Mouse (Mus musculus) kidney, embryonic 15.5 days (tissue): ENCODE data around the gene Gm17364. TPM values are rescaled to one million over a fixed set of nuclear protein-coding genes. Genes with fewer than 3 reads are reported as not detected.

Source experiments
- ATAC-seq: fragments of 200-750 bp; cut with Nextera tagmentation; replicated peaks from 2 replicates; pipeline ENCODE4 v1.8.0; 2017; ENCODE audit warnings: moderate TSS enrichment; ENCODE audit not compliant: low FRiP score
- H3K27ac ChIP-seq: fragments of 300-500 bp; sonication (generic); 2 replicates; pipeline ENCODE4 v1.5.1; 2015; ENCODE audit warnings: mild to moderate bottlenecking, inconsistent platforms
- H3K27me3 ChIP-seq: fragments of 300-500 bp; sonication (generic); 2 replicates; pipeline ENCODE4 v1.6.1; 2015; ENCODE audit warnings: inconsistent platforms
- H3K36me3 ChIP-seq: fragments of 300-500 bp; sonication (generic); 2 replicates; pipeline ENCODE4 v1.6.1; 2015; ENCODE audit warnings: inconsistent platforms
- H3K4me1 ChIP-seq: fragments of 300-500 bp; sonication (generic); 2 replicates; pipeline ENCODE4 v1.6.1; 2015; ENCODE audit warnings: inconsistent platforms
- H3K4me2 ChIP-seq: fragments of 300-500 bp; sonication (generic); 2 replicates; pipeline ENCODE4 v1.6.1; 2015; ENCODE audit warnings: moderate library complexity, mild to moderate bottlenecking, inconsistent platforms
- H3K4me3 ChIP-seq: fragments of 300-500 bp; sonication (generic); replicated peaks from 2 replicates; pipeline ENCODE4 v1.5.1; 2015; ENCODE audit warnings: mild to moderate bottlenecking, inconsistent platforms
- H3K9ac ChIP-seq: fragments of 300-500 bp; sonication (generic); 2 replicates; pipeline ENCODE4 v1.6.1; 2015; ENCODE audit warnings: mild to moderate bottlenecking, inconsistent platforms
- H3K9me3 ChIP-seq: fragments of 300-500 bp; sonication (generic); replicated peaks from 2 replicates; pipeline ENCODE4 v1.6.1; 2016; ENCODE audit warnings: inconsistent platforms
- WGBS: fragments of 180-500 bp; shearing (Covaris S2); methylation state at CpG from one replicate; pipeline ENCODE4 v1.1.7; 2015; ENCODE audit warnings: mixed read lengths; 5-methylcytosine and 5-hydroxymethylcytosine counted together
- polyA plus RNA-seq: library from polyadenylated mRNA; unstranded; fragments of >200 nt; fragmentation: Nextera tagmentation; extraction: Ambion mirVana; gene quantifications from 2 replicates; pipeline ENCODE4 v1.2.1, GENCODE M21; 2015

Gene Gm17364
- polyA plus RNA-seq, 1 experiment from 2014 or later, result not detected

GRCm38 (mm10) chr13:41232209-41232608 lies 41.6 kb downstream of the Gm17364 start:
- Histone ChIP-seq H3K9me3 (no peaks in the 10 kb centered on the region), H3K27me3 (no peaks in the 10 kb centered on the region), H3K4me2 (no peak overlapping the region), H3K27ac (no peak overlapping the region), H3K4me3 (no peak overlapping the region), H3K36me3 (no peaks in the 10 kb centered on the region), H3K4me1 (no peaks in the 10 kb centered on the region), H3K9ac (no peak overlapping the region)
- 78% methylated on average over 15 of the region's 15 CpGs for WGBS
- ATAC-seq, result peak; percentile 71; the same call in 1 of the 2 replicates

DNA sequence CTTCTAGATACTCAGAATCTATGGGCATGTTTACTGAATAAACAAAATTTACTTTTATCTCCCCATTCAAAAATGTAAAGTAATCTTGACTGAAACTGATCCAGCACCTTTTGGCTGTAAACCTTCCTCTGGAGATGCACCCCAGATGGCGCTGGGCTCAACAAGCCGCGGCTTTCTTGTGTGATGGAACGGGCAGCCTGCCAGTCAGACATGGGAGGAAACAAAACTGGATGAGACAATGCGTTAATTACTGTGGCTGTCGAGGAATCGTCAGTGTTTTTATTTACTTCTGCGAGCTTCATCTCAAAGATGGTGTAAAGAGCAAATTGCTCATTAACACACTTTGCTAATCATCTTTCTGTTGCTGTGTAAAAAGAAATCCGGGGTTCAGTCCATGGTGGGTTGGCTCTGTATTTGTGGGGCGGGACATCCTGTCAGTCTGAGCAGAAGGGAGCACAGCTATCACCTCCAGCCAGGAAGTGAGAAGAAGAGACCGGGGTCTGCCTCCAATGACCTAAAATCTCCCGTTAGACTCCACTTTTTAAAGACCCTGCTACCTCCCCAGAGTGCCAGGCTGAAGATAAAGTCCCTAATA lies 42.3 kb downstream of the Gm17364 start:
- 76% methylated on average over 12 of the region's 12 CpGs for WGBS
- no peak overlapping the region for H3K9ac ChIP-seq
- no peak for ATAC-seq

DNA sequence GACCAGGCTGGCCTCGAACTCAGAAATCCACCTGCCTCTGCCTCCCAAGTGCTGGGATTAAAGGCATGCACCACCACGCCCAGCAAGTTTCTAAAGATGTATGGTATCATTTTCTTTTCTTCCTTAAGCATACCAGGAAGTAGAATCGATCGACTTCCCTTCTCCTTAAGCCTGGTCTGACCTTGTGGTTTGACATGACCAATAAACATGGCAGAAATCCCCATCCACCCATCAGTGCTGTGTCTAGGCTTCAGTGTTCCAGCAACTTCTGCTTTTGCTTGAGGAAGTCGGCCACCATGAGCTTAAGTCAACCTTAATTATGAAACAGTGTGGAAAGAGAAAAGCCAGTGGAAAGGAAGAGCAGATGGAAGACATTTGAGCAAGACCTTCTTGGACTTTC lies 43.5 kb downstream of the Gm17364 start:
- no peak for ATAC-seq
- 83% methylated on average over 5 of the region's 5 CpGs for WGBS

More for the DNA sequence above, 42.3 kb downstream of the Gm17364 start:
- H3K27ac ChIP-seq, result no peak overlapping the region
- H3K4me1 ChIP-seq, result no peaks in the 10 kb centered on the region
- no peak overlapping the region for H3K4me2 ChIP-seq
- H3K27me3 ChIP-seq, result no peaks in the 10 kb centered on the region
- no peaks in the 10 kb centered on the region for H3K36me3 ChIP-seq
- H3K9me3 ChIP-seq, result no peaks in the 10 kb centered on the region
- no peak overlapping the region for H3K4me3 ChIP-seq

GRCm38 (mm10) chr13:41228060-41228459 lies 45.7 kb downstream of the Gm17364 start:
- Histone ChIP-seq H3K27me3 (no peaks in the 10 kb centered on the region), H3K4me2 (no peak overlapping the region), H3K27ac (no peak overlapping the region), H3K4me3 (no peak overlapping the region), H3K36me3 (no peaks in the 10 kb centered on the region), H3K9me3 (no peaks in the 10 kb centered on the region), H3K9ac (no peak overlapping the region), H3K4me1 (no peaks in the 10 kb centered on the region)
- ATAC-seq, result no peak
- 86% methylated on average over 5 of the region's 5 CpGs for WGBS

More for the DNA sequence above, 43.5 kb downstream of the Gm17364 start:
- Histone ChIP-seq H3K4me1 (no peaks in the 10 kb centered on the region), H3K4me3 (no peak overlapping the region), H3K9me3 (no peaks in the 10 kb centered on the region), H3K36me3 (no peaks in the 10 kb centered on the region), H3K27ac (no peak overlapping the region), H3K27me3 (no peaks in the 10 kb centered on the region), H3K9ac (no peak overlapping the region), H3K4me2 (no peak overlapping the region)

DNA sequence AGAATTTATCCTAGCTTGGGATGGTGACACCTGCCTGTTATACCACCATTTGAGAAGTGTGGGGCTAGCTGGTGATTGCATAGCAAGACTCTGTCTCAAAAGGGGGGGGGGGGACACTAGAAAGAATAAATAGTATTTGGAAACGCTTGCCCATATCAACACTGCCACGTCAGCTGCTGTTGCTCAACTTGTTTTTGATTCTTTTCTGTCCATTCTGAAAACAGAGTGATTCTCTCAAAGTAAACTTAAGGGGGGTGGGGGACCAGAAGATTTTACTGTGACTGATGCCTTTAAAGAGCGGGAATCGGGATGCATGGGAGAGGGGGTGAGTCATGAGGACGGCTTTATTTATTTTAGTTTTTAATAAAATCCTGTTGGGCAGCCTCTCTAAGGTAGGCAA lies 47.3 kb downstream of the Gm17364 start:
- H3K9ac ChIP-seq, result no peak overlapping the region
- WGBS, result 78% methylated on average over 5 of the region's 5 CpGs
- no peaks in the 10 kb centered on the region for H3K4me1 ChIP-seq
- no peak overlapping the region for H3K4me3 ChIP-seq
- H3K4me2 ChIP-seq, result no peak overlapping the region
- no peak overlapping the region for H3K27ac ChIP-seq
- ATAC-seq, result no peak
- H3K36me3 ChIP-seq, result no peaks in the 10 kb centered on the region
- H3K27me3 ChIP-seq, result no peaks in the 10 kb centered on the region
- H3K9me3 ChIP-seq, result no peaks in the 10 kb centered on the region

Other genes starting within 250 kb of the Gm17364 start
- 0.75 and 0.85 TPM in 2 replicates for gene Mak, start 194.3 kb downstream of the Gm17364 start, polyA plus RNA-seq
- gene Gcm2, start 162.9 kb downstream of the Gm17364 start, polyA plus RNA-seq, result not detected in 2 replicates
- gene Sycp2l, start 159.7 kb downstream of the Gm17364 start, polyA plus RNA-seq, result not detected in 2 replicates
- gene Elovl2, start 53.6 kb downstream of the Gm17364 start, polyA plus RNA-seq, result 16.8 and 19.2 TPM in 2 replicates
- 10.1 and 10.7 TPM in 2 replicates for gene Smim13, start 24.1 kb downstream of the Gm17364 start, polyA plus RNA-seq
- 22.8 and 23.8 TPM in 2 replicates for gene Nedd9, start 213.4 kb upstream of the Gm17364 start, polyA plus RNA-seq